Mouse (Mus musculus) cerebellum, adult 9-10 months (tissue): ENCODE results near the gene Rnf114.

Experiments
- DNase-seq: peaks from one replicate; pipeline ENCODE4 v3.0.0; 2022

The Rnf114 gene

DNA sequence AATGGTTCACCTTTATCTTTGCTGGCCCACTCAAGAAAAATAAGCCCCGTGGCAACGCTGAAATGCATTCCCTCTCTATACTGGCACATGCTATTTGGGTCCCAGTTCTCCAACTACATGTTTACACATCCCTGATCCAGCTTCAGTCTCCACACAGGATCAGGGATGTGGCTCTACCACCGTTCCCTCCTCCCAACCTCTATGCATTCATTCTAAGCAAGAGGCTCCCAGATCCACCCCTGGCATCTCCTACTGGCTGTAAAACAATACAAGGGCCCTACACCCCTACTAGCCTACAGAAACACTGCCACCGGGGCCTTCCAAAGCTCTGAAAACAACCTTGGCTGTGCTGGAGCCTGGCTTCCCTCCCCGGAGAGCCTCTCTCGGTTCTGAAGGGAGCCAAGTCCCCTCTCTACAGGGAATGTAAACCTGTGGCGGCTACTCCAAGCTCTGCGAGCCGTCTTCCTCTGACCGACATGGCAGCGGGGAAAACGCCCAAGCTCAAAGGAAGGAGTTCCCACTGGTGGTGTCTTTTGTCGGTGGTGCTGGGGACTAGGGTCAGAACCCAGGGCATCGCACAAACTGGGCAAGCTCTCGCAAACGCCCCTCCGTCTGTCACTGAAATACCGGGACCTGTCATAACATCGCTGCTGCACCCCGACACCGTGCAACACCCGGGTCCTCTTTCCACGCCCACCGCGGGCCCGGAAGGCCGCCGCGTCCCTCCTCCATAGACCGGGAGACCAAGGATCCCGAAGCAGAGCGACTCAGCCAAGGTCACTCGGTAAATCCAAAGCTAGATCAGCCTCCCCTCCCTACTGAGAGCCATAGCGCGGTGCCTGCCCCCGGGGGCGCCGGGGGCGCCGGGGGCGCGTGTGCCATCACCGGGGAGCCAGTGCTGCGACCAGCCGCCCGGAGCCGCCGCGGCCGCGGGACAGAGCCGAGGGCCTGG is at the start of gene Rnf114:
Gene Rnf114 (plus strand): TSS at position 889 of the 952 bp plus-strand sequence.
- peak; percentile 69 for DNase-seq

DNA sequence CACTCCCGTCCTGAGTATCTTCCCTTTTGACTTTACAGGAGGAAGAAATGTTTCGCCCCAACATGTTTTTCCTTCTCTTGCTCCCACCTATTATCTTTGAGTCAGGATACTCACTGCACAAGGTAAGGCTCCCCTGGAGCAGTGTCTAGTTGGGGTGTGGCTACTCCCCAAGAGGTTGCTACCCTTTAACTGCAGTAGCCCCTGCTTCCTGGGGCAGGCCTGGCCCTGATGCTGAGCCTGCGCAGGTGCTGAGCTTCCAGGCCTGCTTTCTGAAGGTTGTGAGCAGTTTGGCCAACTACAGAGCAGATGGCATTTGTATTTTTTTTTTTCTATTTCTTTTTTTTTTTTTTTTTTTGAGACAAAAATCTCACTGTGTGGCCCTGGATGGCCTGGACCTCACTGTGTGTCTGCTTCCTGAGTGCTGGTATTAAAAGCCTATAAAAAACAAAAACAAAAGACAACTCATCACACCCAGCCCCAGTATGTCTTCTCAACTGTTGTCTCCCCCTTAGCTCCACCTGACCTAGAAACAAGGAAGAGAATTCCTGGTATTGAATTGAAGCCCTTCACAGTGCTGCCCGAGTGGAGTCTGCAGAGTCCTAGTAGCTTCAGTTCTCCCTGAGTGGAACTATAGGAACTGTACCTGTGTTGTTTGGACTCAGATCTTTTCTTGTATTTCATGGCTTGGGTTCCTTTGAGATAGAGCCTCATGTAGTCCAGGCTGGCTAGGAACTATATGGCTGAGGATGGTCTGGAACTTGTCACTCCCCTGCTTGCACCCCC is 48.8 kb upstream of the Rnf114 start:
- DNase-seq: peak; percentile 84

DNA sequence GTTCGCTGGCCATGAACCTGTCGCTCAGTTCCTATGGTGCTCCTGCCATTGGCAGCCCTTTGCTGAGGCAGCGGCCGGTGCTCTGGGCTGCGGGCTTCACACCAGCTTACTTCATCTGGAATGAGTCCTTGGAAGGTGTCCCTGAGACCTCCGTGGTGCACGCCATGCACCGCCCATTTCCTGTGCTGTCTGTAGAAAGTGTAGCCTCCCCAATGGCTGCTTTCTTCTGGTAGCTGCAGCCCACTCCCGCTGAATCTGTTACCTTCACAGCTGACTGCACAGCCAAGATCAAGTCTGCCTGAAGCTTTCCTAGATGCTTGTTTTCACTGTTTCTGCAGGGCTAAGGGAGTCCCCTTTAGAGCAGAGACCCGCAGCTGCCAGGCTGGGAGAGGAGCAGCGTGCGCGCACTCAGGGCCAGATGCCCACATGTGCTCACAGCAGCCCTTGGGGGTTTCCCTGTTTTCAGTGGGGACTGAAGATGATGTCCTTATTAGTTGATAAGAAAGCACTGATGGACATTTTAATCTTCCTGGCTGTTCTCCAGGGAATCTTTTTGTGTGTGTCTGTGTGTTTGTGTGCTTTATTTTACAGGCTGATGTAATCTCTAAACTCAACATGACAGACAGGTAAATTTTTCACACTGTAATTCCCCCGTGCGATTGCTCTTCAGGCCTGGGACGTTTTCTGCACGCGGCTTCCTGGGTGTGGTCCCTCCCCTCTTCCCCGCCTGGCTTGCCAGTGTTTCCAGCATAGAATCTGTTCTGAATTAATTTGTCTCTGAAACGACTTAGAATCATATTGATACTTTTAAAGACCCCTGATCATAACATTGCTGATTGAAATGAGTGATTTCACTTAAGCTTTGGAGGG is 46.3 kb upstream of the Rnf114 start:
- DNase-seq: no peak

DNA sequence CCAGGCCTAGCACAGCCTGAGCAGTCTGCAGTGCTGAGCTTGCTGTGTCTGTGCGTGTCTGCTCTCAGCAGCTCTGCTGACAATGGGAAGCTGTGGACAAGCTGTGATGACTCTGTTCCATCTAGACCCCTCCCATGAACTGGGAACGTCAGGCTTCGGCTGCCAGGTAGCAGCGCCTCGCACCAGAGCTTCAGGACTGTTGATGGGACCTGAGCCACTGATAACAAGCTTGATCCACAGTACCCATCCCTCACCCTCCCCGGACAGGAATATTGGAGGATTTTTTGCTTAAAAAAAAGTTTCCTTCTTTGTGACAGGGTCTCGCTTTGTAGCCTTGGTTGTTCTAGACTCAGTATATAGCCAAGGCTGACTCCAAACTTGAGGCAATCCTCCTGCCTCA is 45.2 kb upstream of the Rnf114 start:
- DNase-seq: no peak

DNA sequence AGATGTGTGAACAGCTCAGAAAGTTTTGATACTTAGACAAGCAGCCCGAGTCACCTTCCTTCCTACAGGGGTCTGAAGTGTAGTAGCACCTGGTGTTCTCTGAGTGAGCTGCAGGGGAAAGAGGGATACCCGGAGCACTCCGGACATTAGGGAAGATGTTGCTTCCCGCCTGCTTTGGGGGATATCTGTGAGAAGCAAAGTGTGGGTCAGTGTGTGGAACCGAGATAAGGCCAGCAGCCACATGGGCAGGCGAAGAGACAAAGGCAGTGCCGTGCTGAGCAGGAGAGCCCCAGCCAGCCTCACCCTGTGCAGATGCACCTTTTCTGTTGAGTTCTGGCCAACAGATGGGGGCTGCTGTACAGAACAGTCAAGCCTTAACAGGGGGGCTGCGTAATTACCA is 44.8 kb upstream of the Rnf114 start:
- DNase-seq: no peak

DNA sequence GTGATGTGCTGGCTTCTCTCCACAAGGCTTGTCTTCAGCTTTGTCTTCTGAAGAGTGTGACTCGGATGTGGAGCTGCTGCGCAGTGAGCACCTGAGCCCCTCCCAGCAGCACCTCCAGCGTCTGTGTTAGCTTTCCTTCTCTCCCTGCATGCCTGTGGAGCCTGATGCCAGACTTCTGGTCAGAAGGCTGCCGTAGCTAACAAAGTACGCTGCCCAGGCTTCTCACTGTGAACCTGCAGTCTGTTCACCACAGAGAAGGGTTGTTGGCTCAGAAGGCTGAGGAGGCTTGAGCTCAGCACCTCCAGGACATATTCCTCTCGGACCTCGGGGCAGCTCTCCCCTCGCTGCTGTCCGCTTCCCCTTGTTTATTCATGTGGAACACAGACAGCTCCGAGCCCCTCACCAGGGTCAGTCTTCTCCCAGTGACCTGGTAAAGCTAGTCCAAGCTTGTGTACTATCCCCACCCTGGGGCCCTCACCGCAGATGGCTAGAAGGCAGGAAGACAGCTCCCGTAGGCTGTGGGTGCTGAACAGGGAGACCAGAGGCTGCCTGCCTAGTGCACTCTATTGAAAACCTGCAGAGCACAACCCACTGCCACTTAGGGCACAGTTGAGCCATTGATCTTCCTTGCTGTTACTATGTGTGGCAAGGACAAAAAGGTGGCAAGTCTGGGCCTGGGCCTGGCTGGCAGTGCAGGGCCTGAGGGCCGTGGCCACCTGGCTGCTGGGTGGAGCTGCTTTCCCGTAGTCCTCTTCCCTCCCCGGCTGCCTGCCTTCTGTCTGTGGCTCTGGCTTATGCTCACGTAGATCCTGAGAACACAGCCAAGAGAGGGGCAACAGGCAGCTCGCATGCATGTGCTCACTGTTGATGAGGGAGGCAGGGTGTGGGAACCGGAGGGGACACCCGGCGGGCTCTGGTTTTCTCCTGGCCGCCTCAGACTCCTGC is 42.8 kb upstream of the Rnf114 start:
- DNase-seq: peak; percentile 75

DNA sequence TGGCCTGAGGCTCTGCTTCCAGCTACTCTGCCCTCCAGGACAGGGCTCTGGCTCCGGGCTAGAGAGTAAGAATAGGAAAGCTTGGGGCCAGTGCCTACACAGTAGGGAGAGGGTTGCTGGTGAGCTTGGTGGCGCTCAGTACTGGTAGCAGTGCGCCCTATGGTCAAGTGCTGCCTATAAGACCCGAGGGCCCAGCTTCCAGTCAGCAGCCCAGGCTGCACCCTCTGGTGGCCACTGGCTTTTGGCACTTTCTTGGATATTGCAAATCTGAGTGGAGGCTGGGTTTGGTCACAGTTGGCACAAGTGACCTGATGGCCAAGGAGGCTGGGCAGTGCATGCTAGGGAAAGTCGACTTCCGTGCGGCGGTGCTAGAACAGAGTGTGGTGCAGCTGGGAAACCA is 41.8 kb upstream of the Rnf114 start:
- peak; percentile 78 for DNase-seq

DNA sequence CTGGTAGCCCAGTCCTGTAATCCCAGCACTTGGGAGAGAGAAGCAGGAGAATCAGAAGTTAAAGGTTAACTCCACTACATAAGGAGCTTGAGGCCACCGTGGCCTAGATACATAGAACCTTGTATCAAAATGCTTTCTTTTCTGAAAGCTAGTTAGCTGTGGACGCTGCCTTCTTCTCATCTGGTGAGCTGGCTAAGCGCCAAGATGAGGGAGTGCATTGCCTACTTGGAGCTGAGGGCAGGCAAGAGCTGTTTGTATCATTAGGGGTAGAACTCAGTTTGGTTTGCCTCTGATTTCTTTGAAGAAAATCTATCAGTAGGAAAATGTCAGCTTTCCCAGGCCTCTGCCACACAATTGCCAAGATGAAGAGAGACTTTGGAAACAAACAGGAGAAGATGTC is 38.6 kb upstream of the Rnf114 start:
- peak; percentile 71 for DNase-seq

DNA sequence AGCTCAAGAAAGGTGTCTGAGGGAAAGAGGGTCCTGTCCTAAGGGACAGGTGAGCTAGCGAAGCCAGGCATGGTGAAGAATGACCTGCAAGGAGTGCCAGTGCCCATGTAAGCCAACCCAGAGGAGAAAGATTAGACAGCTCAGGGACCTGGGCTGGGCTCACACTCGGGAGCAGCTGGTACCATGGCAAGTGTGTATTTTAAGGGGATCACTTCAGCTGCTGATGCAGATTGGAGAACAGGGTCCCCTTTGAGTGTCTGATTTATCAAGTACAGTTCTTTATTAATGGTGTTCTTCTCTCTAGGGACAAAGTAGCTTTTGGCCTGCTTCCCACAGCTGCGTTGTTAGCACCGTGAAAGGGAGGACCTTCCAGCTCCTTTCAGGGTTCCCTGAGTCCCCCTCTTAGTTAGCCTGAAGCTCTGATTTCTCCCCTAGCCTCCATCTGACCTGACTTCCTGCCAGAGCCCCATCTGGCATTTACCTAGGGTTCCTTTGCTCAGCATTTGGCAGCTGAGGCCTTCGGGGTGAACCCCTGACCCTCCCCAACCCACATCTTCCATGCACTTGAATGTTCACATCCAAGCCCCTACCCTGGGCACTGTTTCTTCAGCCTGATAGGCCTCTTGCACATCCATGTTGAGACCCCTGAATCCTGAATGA is 36.0 kb upstream of the Rnf114 start:
- peak; percentile 81 for DNase-seq

DNA sequence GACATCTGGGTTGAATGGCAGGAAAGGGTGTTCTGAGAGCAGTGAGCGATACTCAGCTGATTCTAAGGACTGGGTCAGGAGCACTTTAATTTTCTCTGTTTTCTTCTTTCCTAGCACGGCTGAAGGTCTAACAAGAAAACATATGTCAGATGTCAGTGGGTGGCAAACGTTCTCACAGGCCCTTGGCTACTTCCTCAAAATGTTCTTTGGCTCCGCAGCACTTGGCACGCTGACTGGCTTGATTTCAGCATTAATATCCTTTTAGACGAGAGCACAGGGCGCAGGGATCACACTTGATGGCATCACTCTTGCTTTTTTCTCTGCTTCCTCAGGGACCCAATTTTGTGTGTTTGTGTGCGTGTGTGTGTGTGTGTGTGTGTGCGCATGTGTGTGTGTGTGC is 35.2 kb upstream of the Rnf114 start:
- DNase-seq: peak; percentile 97

DNA sequence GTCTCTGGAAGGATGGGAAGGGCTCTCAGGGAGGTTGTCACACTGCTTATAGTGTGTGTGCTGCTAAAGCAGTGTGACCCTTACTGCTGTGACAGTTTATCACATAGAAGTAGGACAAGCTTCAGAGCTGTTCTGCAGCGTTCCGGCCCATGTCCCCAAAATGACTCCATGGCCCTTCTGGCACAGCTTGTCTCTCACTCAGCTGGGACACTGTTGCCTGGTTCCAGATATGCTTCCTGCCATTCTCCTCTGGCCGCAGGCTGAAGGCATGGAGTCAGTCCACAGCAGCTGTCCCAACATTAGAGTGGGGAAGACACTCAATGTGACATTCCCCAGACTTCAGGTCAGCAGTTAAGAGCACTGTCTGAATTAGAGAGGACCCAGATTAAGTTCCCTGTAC is 33.9 kb upstream of the Rnf114 start:
- no peak for DNase-seq

DNA sequence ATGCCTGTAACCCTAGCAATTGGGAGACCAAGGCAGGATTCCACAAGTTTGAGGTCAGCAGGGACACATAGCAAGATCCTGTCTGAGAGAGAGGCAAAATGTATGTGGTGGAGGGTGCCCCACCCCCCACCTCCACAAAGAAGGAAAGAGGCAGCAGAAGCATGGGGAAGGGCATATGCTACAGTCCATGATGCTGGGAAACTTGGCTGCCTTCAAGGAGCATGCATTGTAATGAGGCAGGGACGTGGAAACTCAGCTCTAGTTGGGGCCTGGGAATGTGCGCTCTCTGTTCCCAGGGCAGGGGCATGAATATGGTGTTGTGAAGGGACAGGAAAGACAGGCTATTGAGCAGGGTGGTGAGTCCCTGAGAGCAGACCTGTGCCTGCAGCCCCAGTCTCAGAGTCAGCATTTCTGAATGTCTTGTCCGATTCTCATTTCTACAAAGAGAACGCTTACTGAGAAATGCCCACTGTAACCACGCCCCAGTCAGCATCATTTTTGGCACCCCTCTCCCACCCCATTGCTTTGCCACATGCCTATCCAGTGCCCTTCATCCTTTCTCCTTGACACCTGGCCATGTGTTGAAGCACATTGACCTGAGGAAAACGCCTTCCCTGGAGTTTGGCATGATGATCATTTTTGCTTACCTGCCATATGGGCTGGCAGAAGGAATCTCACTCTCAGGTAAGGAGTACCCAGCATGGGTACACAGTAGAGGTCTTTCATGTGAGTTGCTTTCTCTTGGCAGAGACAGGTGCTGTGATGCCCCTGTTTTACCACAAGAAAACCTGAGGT is 33.2 kb upstream of the Rnf114 start:
- peak; percentile 95 for DNase-seq

DNA sequence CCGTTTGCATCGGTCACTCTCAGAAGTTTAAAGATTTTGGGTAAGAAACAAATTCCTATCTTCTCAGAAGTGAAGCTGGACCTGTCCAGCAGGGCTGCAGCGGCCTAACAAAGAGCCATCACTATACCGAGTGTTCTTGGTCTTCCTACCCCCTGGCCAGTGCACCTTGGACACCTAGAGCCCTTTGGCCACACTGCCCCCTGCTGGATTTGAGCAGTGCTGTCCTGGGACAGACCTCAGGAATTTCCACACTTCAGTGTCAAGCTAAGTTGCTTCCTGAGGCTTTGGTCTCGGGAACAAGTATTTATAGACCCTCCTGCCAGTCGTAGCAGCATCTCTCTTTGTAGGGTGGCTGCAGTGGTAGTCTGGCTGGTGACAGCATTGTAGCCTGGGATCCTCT is 29.5 kb upstream of the Rnf114 start:
- peak; percentile 88 for DNase-seq

DNA sequence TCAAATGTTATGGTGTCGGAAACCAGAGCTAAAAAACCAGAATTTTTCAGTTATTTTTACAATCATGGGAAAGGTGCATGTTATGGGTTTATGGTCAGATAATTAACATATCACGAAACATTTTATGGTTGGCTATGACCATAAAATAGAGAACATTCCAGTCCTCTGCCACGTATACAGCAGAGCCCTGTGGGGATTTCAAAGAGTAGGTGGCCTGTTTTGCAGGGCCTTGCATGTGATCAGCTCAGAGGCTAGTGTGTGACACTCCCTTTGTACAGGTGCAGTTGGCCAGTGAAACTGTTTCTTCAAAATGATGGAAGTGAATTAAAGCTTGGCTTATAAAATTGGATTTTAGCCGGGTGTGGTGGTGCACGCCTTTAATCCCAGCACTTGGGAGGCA is 28.6 kb upstream of the Rnf114 start:
- DNase-seq: no peak

DNA sequence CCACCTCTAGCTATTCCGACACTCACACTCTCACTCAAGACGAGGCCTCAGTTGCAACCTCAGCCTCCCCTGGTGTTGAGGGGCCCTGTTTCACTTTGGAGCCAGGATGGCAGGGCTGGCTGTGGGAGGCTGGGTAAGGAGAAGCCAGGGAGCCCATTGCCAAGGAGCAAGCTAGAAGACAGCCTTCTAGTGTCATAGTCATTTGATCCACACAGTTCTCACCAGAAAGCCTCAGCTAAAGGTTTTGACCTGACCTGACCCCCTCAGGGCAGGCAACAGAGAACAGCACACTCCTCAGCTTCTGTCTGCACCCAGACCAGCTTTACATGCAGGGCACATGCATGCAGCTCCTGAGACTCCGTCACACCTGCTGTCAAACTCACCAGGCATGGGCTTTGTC is 26.5 kb upstream of the Rnf114 start:
- DNase-seq: no peak

DNA sequence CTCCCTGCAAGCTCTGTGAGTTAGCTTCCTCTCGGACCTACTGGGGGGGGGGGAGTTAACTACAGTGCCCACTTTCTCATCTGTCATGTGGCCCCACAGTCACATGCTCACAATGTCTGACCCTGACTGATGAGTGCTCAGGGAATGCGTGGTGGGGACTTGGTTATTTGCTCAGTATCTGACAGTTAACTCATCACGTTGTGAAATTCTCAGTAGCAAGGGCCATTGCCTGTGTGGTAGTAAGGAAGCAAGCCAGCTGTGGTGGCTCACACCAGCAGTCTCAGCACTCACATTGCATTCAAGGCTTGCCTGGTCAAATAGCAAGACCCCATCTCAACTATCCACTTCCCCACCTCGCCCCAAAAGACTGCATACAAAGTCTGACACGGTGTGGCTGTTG is 25.2 kb upstream of the Rnf114 start:
- DNase-seq: no peak

DNA sequence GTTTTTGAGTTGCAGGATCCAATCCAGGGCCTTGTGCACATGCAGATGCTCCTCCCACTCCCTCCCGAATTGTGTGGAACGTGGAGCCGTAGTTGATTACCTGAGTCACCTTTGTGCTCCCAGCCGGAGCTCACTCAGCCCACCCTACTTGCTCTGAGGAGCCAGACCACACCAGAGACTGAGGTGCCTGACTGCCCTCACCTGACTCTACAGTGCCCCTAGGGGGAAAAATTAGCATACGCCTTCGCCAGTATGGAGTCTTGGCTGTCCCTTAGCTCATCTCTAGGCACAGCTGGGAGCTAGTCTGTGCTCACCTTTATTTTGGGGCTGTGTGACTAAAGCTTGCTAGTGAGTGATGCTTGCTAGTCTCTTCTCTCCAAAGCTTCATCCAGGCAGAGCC is 24.0 kb upstream of the Rnf114 start:
- DNase-seq: no peak

DNA sequence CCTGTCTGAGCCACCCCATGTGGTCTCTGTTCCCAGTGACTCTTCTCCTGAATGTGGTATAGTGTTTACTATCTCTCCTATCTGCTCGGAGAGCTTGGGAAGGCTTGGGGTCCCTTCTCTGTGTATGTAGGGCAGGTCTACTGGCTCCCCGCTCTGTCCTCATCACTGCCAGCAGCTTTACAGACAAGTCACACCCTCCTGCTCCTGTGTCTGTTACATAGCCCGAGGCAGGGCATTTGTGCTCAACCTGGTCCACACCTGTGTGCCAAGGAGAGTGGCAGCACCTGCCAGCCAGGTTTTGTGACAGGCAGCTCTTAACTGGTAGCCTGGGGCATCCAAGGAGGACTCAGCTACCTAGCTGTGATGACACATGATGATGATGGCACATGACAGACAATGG is 21.8 kb upstream of the Rnf114 start:
- peak; percentile 81 for DNase-seq

DNA sequence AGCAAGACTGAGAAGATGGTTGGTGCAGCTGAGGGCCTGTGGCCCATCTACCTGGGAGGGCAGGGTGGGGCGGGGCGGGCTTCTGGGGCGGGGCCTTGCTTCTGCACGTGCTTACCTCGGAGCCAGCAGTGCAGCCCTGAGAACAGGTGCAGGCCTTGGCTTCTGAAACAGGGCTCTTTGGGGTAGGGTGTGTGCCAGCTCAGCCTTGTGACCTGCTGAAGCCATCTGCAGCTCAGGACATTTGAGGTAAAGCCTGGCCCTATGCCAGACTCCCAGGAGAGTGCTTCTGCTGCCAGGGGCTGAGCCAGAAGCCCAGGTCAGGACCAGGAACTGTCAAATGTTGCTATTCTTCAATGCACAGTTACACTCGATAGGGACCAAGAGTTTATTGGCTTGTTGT is 20.9 kb upstream of the Rnf114 start:
- DNase-seq: peak; percentile 99

DNA sequence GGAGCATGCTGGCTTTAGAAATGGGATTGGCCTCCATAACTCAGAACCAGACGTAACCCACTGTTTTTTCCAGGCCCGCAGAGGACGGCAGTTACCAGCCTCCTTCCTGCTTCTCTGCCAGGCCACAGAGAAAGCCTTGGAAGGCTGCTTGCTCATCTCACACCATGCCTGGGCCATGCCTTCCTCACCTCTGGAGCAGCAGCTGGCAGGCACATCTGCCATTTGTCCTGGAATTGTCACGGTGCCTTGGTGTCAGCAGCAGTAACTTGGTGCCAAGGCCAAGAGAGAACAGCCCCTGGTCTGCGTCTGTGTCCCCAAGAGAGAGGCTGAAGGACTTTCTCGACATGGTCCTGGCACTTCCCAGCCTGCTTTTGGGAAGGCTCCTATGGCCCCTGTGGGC is 18.2 kb upstream of the Rnf114 start:
- DNase-seq: no peak
